Mouse (Mus musculus) kidney, embryonic 15.5 days (tissue): ENCODE measurements around the gene Stk38. TPM values are rescaled to one million over a fixed set of nuclear protein-coding genes. Genes with fewer than 3 reads are reported as not detected.

Experiments used
- ATAC-seq: fragments of 200-750 bp; cut with Nextera tagmentation; replicated peaks from 2 replicates; pipeline ENCODE4 v1.8.0; 2017; ENCODE audit warnings: moderate TSS enrichment; ENCODE audit not compliant: low FRiP score
- H3K27ac ChIP-seq: fragments of 300-500 bp; sonication (generic); 2 replicates; pipeline ENCODE4 v1.5.1; 2015; ENCODE audit warnings: mild to moderate bottlenecking, inconsistent platforms
- H3K27me3 ChIP-seq: fragments of 300-500 bp; sonication (generic); 2 replicates; pipeline ENCODE4 v1.6.1; 2015; ENCODE audit warnings: inconsistent platforms
- H3K36me3 ChIP-seq: fragments of 300-500 bp; sonication (generic); 2 replicates; pipeline ENCODE4 v1.6.1; 2015; ENCODE audit warnings: inconsistent platforms
- H3K4me1 ChIP-seq: fragments of 300-500 bp; sonication (generic); 2 replicates; pipeline ENCODE4 v1.6.1; 2015; ENCODE audit warnings: inconsistent platforms
- H3K4me2 ChIP-seq: fragments of 300-500 bp; sonication (generic); 2 replicates; pipeline ENCODE4 v1.6.1; 2015; ENCODE audit warnings: moderate library complexity, mild to moderate bottlenecking, inconsistent platforms
- H3K4me3 ChIP-seq: fragments of 300-500 bp; sonication (generic); replicated peaks from 2 replicates; pipeline ENCODE4 v1.5.1; 2015; ENCODE audit warnings: mild to moderate bottlenecking, inconsistent platforms
- H3K9ac ChIP-seq: fragments of 300-500 bp; sonication (generic); 2 replicates; pipeline ENCODE4 v1.6.1; 2015; ENCODE audit warnings: mild to moderate bottlenecking, inconsistent platforms
- H3K9me3 ChIP-seq: fragments of 300-500 bp; sonication (generic); replicated peaks from 2 replicates; pipeline ENCODE4 v1.6.1; 2016; ENCODE audit warnings: inconsistent platforms
- WGBS: fragments of 180-500 bp; shearing (Covaris S2); methylation state at CpG from one replicate; pipeline ENCODE4 v1.1.7; 2015; ENCODE audit warnings: mixed read lengths; 5-methylcytosine and 5-hydroxymethylcytosine counted together
- polyA plus RNA-seq: library from polyadenylated mRNA; unstranded; fragments of >200 nt; fragmentation: Nextera tagmentation; extraction: Ambion mirVana; gene quantifications from 2 replicates; pipeline ENCODE4 v1.2.1, GENCODE M21; 2015

Stk38 gene
- polyA plus RNA-seq, 1 experiment from 2014 or later: 105 TPM

DNA sequence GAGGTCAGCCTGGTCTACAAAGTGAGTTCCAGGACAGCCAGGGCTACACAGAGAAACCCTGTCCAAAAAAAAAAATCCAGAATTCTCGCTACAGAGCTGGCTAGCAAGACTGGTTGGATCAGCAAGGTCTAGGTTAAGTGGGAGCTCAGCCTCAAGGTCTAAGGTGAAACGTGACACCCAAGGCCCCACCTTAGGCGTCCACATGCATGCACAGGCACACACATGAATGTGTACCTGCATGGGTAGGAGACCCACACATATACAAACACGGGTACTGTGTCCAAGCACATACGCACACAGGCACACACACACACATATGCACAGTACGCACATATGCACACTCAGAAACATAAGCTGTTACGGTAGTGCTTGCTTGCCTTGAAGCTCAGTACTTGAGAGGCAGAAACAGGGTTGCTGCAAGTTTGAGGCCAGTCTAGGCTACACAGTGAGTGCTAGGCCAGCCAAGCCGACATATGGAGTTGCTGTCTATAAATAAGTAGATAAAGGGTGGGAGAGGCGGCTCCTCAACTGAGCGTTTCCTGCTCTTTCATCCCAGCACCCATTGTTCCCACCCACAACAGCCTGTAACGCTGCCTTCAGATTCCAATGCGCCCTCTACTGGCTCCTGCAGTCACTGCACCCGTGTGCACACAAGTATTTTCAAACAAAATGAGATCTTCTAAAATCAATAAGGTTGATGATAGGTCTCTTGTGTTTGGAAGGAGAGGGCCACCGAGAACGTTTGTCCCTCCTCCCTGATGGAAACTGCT, 80.7 kb downstream of the Stk38 start:
- 46% methylated on average over 15 of the region's 15 CpGs for WGBS
- no peak for ATAC-seq
- no peak overlapping the region for H3K9ac ChIP-seq

GRCm38 (mm10) chr17:28926380-28926779, 81.4 kb downstream of the Stk38 start:
- WGBS: 14% methylated on average over 13 of the region's 13 CpGs

More for the DNA sequence above, 80.7 kb downstream of the Stk38 start:
- Histone ChIP-seq H3K4me3 (no peak overlapping the region), H3K36me3 (no peaks in the 10 kb centered on the region), H3K27ac (no peak overlapping the region), H3K9me3 (no peaks in the 10 kb centered on the region), H3K4me1 (peaks cover 52% of the 10 kb centered on the region), H3K27me3 (no peaks in the 10 kb centered on the region), H3K4me2 (no peak overlapping the region)

GRCm38 (mm10) chr17:28924957-28925595, 82.7 kb downstream of the Stk38 start:
- WGBS: 81% methylated on average over 8 of the region's 8 CpGs

More at GRCm38 (mm10) chr17:28926380-28926779, 81.4 kb downstream of the Stk38 start:
- Histone ChIP-seq H3K27ac (no peak overlapping the region), H3K4me1 (peaks cover 48% of the 10 kb centered on the region), H3K9me3 (no peaks in the 10 kb centered on the region), H3K27me3 (no peaks in the 10 kb centered on the region), H3K9ac (no peak overlapping the region), H3K4me2 (0 out of 2 replicates have a peak overlapping the region, but pooled peaks have one; percentile 26), H3K4me3 (no peak overlapping the region), H3K36me3 (no peaks in the 10 kb centered on the region)
- ATAC-seq: no peak

DNA sequence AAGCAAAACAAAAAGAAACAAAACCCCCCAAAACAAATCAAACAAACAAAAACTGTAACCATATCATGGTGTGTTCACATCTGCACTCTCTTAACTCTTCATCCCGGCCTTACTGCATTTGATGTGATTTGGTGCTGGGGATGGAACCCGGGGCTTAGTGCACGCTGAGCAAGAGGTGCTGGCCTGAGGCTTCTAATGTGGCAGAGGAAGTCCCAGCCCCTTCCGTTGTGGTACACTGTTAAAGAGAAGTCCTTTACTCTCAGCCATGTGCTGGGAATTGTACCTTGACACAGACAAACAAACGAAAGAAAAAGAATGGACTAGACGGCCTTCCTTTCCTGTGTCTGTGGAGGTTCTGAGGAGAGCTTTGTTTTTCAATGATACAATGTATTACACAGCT, 85.7 kb downstream of the Stk38 start:
- WGBS: 66% methylated on average over 6 of the region's 6 CpGs
- H3K27ac ChIP-seq: no peak overlapping the region
- H3K27me3 ChIP-seq: no peaks in the 10 kb centered on the region
- H3K4me1 ChIP-seq: peaks cover 31% of the 10 kb centered on the region
- no peaks in the 10 kb centered on the region for H3K36me3 ChIP-seq
- no peak for ATAC-seq
- H3K9me3 ChIP-seq: no peaks in the 10 kb centered on the region
- no peak overlapping the region for H3K9ac ChIP-seq
- H3K4me2 ChIP-seq: no peak overlapping the region
- no peak overlapping the region for H3K4me3 ChIP-seq

More at GRCm38 (mm10) chr17:28924957-28925595, 82.7 kb downstream of the Stk38 start:
- H3K4me1 ChIP-seq: peaks cover 35% of the 10 kb centered on the region
- no peak overlapping the region for H3K4me2 ChIP-seq
- H3K27ac ChIP-seq: no peak overlapping the region
- H3K36me3 ChIP-seq: no peaks in the 10 kb centered on the region
- H3K9ac ChIP-seq: no peak overlapping the region
- ATAC-seq: no peak
- no peak overlapping the region for H3K4me3 ChIP-seq
- H3K9me3 ChIP-seq: no peaks in the 10 kb centered on the region
- no peaks in the 10 kb centered on the region for H3K27me3 ChIP-seq

GRCm38 (mm10) chr17:28921086-28921485, 86.7 kb downstream of the Stk38 start:
- 77% methylated on average over 8 of the region's 8 CpGs for WGBS
- H3K4me2 ChIP-seq: no peak overlapping the region
- no peak overlapping the region for H3K4me3 ChIP-seq
- no peaks in the 10 kb centered on the region for H3K9me3 ChIP-seq
- no peak overlapping the region for H3K9ac ChIP-seq
- ATAC-seq: no peak
- H3K27ac ChIP-seq: no peak overlapping the region
- no peaks in the 10 kb centered on the region for H3K36me3 ChIP-seq
- H3K27me3 ChIP-seq: no peaks in the 10 kb centered on the region
- H3K4me1 ChIP-seq: peaks cover 25% of the 10 kb centered on the region

Other genes starting within 250 kb of the Stk38 start
- gene Mapk13, start 238.7 kb downstream of the Stk38 start, polyA plus RNA-seq: 44.7 and 46.4 TPM in 2 replicates
- 11.2 and 14.4 TPM in 2 replicates for gene Brpf3, start 206.9 kb downstream of the Stk38 start, polyA plus RNA-seq
- gene Pnpla1, start 149.6 kb downstream of the Stk38 start, polyA plus RNA-seq: 0.08 and 0.10 TPM in 2 replicates
- 0.12 and 0.23 TPM in 2 replicates for gene 4930539E08Rik, start 92.7 kb downstream of the Stk38 start, polyA plus RNA-seq
- gene Pxt1, start 64.2 kb downstream of the Stk38 start, polyA plus RNA-seq: 0.21 TPM in 1 of 2 replicates, not detected in the other
- 88.8 and 91.5 TPM in 2 replicates for gene Kctd20, start 56.0 kb downstream of the Stk38 start, polyA plus RNA-seq
- gene Srsf3, start 24.6 kb upstream of the Stk38 start, polyA plus RNA-seq: 605 and 671 TPM in 2 replicates
- gene Cdkn1a, start 83.0 kb upstream of the Stk38 start, polyA plus RNA-seq: 62.2 and 79.3 TPM in 2 replicates
- gene Rab44, start 106.2 kb upstream of the Stk38 start, polyA plus RNA-seq: 0.34 and 0.35 TPM in 2 replicates
- 7.8 and 9.4 TPM in 2 replicates for gene Cpne5, start 230.2 kb upstream of the Stk38 start, polyA plus RNA-seq